Mouse (Mus musculus): ENCODE results near the gene Zfp93. TPM values are rescaled to one million over a fixed set of nuclear protein-coding genes. Genes with fewer than 3 reads are reported as not detected.

The Zfp93 gene
- polyA plus RNA-seq, 1 experiment from 2014 or later, result 8.4 TPM

DNA sequence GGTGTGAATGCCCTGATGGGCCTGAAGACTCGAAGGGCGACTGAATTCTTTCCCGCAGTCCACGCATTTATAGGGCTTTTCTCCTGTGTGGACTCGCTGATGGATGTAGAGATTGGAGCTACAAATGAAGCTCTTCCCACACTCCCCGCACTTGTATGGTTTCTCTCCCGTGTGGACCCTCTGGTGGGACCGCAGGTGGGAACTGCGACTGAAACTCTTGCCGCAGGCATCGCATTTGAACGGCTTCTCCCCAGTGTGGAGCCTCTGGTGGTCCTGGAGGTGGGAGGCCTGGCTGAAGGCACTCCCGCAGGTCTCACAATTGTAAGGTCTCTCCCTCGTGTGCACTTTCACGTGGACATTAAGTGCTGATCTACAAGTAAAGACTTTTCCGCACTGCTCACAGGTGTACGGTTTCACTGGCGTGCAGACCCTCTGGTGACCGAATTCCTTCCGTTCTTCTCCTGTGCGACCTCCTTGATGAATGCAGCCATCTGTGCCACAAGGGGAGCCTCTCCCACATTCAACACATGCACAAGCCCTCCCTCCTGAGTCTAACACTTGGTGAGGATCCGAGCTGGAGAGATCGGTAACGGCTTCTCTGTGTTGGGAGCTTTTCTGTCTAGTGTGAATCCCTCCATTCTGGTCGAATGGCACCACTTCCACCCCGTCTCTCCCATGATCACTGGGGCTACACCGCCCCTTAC, 21.3 kb downstream of the Zfp93 start:
- no peaks in the 10 kb centered on the region for H3K27me3 ChIP-seq (ENCODE audit: insufficient read depth, low read length)
- H3K4me2 ChIP-seq, result no peak overlapping the region
- peaks cover 74% of the 10 kb centered on the region for H3K36me3 ChIP-seq (ENCODE audit: insufficient read depth)
- TF ChIP-seq CTCF (IDR thresholded peaks at IDR 0.05; ENCODE audit: low read depth), result no peak
- no peaks in the 10 kb centered on the region for H3K4me1 ChIP-seq (ENCODE audit: insufficient read depth)
- no peaks in the 10 kb centered on the region for H3K9me3 ChIP-seq (ENCODE audit: low read depth, low read length)
- no peak for DNase-seq
- 88% methylated on average over 27 of the region's 27 CpGs for WGBS
- H3K4me3 ChIP-seq (ENCODE audit: low read depth, low read length), result no peak overlapping the region
- H3K9ac ChIP-seq, result no peak overlapping the region
- no peak overlapping the region for H3K27ac ChIP-seq (ENCODE audit: low read depth)
- no peak for ATAC-seq (ENCODE audit: insufficient read depth)

DNA sequence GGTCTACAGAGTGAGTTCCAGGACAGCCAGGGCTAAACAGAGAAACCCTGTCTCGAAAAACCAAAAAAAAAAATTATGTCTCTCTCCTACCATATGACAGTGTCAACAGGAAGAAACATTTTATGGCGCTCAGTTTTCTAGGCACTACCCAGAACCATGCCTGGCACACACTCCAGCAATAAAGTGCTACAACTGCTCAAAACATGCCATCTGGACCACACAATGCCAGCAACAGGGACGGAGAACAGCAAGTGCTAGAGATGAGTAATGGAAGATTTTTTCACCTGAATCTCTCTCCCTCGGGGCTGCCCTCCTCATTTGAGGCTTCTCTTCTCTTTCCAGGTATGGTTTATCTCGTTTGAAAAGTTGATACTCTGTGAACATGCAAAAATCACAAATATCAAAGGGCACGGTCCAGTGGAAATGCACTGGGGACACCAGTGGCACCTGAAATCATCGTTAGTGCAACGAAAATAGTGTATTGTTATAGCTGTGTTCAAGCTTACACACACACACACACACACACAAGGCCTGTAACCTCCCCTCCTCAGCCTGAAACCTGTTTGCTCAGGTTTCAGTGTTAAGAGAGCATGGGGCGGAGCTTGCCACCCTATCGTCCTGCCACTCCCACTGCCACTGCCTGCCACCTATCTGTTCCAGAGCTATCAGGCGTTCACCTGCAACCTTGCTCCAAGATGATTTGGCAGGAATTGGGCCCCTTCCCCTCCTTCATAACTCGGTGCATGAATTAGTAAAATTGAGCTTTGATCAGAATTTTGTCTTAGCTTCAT, 23.0 kb downstream of the Zfp93 start:
- 78% methylated on average over 12 of the region's 12 CpGs for WGBS
- H3K9ac ChIP-seq, result no peak overlapping the region
- no peak overlapping the region for H3K4me3 ChIP-seq (ENCODE audit: low read depth, low read length)
- H3K27ac ChIP-seq (ENCODE audit: low read depth), result no peak overlapping the region
- H3K4me1 ChIP-seq (ENCODE audit: insufficient read depth), result peaks cover 5% of the 10 kb centered on the region; the same call in 1 of the 2 replicates
- H3K4me2 ChIP-seq, result no peak overlapping the region
- no peaks in the 10 kb centered on the region for H3K9me3 ChIP-seq (ENCODE audit: low read depth, low read length)
- no peak for TF ChIP-seq CTCF (IDR thresholded peaks at IDR 0.05; ENCODE audit: low read depth)
- H3K27me3 ChIP-seq (ENCODE audit: insufficient read depth, low read length), result no peaks in the 10 kb centered on the region
- peaks cover 76% of the 10 kb centered on the region for H3K36me3 ChIP-seq (ENCODE audit: insufficient read depth)
- ATAC-seq (ENCODE audit: insufficient read depth) (no peak), DNase-seq (no peak)

DNA sequence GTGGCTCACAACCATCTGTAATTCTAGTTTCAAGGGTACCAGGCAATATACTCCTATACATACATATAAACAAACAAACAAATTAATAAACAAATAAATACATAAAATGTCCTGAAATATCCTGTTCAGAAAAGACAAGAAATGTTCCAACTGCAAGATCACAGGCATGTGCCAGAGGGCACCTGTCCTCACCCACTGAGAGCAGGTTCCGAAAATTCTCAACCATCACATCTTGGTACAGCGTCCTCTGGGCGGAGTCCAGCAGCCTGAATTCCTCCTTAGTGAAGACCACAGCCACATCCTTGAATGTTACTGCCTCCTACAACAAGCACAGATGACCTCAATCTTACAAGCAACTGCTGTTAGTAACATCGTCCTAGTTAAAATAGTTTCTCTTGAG, 24.5 kb downstream of the Zfp93 start:
- Histone ChIP-seq H3K4me2 (no peak overlapping the region), H3K27me3 (ENCODE audit: insufficient read depth, low read length) (no peaks in the 10 kb centered on the region), H3K9me3 (ENCODE audit: low read depth, low read length) (no peaks in the 10 kb centered on the region), H3K4me3 (ENCODE audit: low read depth, low read length) (no peak overlapping the region), H3K27ac (ENCODE audit: low read depth) (no peak overlapping the region), H3K36me3 (ENCODE audit: insufficient read depth) (peaks cover 69% of the 10 kb centered on the region), H3K9ac (no peak overlapping the region), H3K4me1 (ENCODE audit: insufficient read depth) (peaks cover 6% of the 10 kb centered on the region; the same call in 1 of the 2 replicates)
- DNase-seq (no peak), ATAC-seq (ENCODE audit: insufficient read depth) (no peak)
- WGBS, result 97% methylated on average over 4 of the region's 4 CpGs
- no peak for TF ChIP-seq CTCF (IDR thresholded peaks at IDR 0.05; ENCODE audit: low read depth)

DNA sequence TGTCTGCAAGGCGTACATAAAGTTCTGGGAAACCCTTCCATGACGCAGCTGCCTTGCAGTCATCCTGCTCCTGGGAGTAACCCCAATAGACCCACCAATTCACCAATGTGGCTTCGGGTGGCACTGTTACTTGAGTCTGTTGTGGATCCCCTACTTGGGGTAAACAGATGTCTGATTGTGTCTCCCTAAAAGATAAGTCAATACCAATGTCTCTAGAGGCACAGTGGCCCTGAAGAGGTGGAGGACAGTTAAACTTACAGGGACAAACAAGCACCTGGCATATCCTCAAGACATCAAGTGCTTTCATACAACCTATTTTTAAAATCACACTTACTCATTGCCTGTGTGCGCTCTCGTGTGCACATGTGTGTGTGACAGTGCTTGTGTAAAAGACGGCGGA, 25.2 kb downstream of the Zfp93 start:
- no peak overlapping the region for H3K27ac ChIP-seq (ENCODE audit: low read depth)
- DNase-seq, result no peak
- H3K9ac ChIP-seq, result no peak overlapping the region
- no peak for TF ChIP-seq CTCF (IDR thresholded peaks at IDR 0.05; ENCODE audit: low read depth)
- no peaks in the 10 kb centered on the region for H3K9me3 ChIP-seq (ENCODE audit: low read depth, low read length)
- peaks cover 63% of the 10 kb centered on the region for H3K36me3 ChIP-seq (ENCODE audit: insufficient read depth)
- H3K4me1 ChIP-seq (ENCODE audit: insufficient read depth), result peaks cover 6% of the 10 kb centered on the region; the same call in 1 of the 2 replicates
- H3K27me3 ChIP-seq (ENCODE audit: insufficient read depth, low read length), result no peaks in the 10 kb centered on the region
- no peak for ATAC-seq (ENCODE audit: insufficient read depth)
- no peak overlapping the region for H3K4me2 ChIP-seq
- WGBS, result 96% methylated on average over 7 of the region's 7 CpGs
- no peak overlapping the region for H3K4me3 ChIP-seq (ENCODE audit: low read depth, low read length)

DNA sequence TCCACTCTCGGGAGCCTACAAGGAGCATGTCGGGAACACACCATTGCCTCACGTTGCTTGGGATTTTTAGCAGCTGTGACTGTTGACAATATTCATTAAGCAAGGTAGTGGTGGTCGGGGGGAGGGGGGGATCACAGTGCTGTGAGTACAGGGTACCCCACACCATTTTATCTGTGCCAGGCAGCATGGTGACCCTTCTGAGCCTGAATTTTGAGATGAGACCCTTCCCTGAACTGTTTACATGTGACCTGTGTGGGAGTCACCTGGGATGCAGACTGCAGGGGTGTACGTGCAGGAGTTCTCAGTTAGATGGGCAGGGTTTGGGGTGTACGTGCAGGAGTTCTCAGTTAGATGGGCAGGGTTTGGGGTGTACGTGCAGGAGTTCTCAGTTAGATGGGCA, 26.2 kb downstream of the Zfp93 start:
- H3K9ac ChIP-seq, result no peak overlapping the region
- no peak overlapping the region for H3K4me3 ChIP-seq (ENCODE audit: low read depth, low read length)
- TF ChIP-seq CTCF (IDR thresholded peaks at IDR 0.05; ENCODE audit: low read depth), result no peak
- H3K36me3 ChIP-seq (ENCODE audit: insufficient read depth), result peaks cover 53% of the 10 kb centered on the region
- ATAC-seq (ENCODE audit: insufficient read depth) (no peak), DNase-seq (no peak)
- H3K9me3 ChIP-seq (ENCODE audit: low read depth, low read length), result no peaks in the 10 kb centered on the region
- peaks cover 6% of the 10 kb centered on the region; the same call in 1 of the 2 replicates for H3K4me1 ChIP-seq (ENCODE audit: insufficient read depth)
- WGBS, result 92% methylated on average over 7 of the region's 7 CpGs
- H3K4me2 ChIP-seq, result no peak overlapping the region
- no peak overlapping the region for H3K27ac ChIP-seq (ENCODE audit: low read depth)
- H3K27me3 ChIP-seq (ENCODE audit: insufficient read depth, low read length), result no peaks in the 10 kb centered on the region

GRCm38 (mm10) chr7:24297361-24298095, 27.3 kb downstream of the Zfp93 start:
- H3K9me3 ChIP-seq (ENCODE audit: low read depth, low read length), result no peaks in the 10 kb centered on the region
- peaks cover 48% of the 10 kb centered on the region for H3K36me3 ChIP-seq (ENCODE audit: insufficient read depth)
- TF ChIP-seq CTCF (IDR thresholded peaks at IDR 0.05; ENCODE audit: low read depth), result no peak
- peak overlapping the region; percentile 72 for H3K4me3 ChIP-seq (ENCODE audit: low read depth, low read length)
- H3K27me3 ChIP-seq (ENCODE audit: insufficient read depth, low read length), result no peaks in the 10 kb centered on the region
- peak overlapping the region; percentile 91 for H3K4me2 ChIP-seq
- 92% methylated on average over 15 of the region's 15 CpGs for WGBS
- no peak overlapping the region for H3K27ac ChIP-seq (ENCODE audit: low read depth)
- DNase-seq, result no peak
- peak overlapping the region; percentile 79; the same call in 1 of the 2 replicates for H3K9ac ChIP-seq
- H3K4me1 ChIP-seq (ENCODE audit: insufficient read depth), result peaks cover 6% of the 10 kb centered on the region; the same call in 1 of the 2 replicates
- no peak for ATAC-seq (ENCODE audit: insufficient read depth)

Measured in lung, embryonic 14.5 days (tissue).